Mouse (Mus musculus): Measurements from ENCODE around the gene Dusp3.
"Not testable (repeated sequence)": the region's sequence is repeated elsewhere in the genome, so short reads cannot be mapped to it uniquely, and the experiment has no call there.

Gene Dusp3

DNA sequence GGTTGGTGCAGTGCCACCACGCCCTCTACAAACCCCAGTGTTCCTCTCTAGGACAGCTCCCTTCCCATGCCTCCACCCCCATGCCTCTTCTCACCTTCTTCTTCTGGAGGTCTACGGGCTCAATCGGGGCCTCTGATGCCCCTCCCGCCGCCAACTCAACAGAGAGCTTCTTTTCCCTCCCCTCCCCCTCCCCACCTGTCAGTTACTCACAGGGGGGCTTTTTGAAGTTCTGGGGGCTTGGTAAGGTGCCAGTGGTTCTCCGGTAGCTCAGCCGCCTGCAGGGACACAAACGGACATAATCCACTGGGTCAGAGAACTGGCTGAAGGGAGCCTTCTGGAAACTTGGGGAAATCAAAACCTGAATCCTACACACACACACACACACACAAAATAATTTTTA lies 24.7 kb upstream of the Dusp3 start:
- no peak for DNase-seq (ENCODE audit: low spot score)

GRCm38 (mm10) chr11:102010140-102010539 lies 23.3 kb upstream of the Dusp3 start:
- DNase-seq (ENCODE audit: low spot score) = no peak

DNA sequence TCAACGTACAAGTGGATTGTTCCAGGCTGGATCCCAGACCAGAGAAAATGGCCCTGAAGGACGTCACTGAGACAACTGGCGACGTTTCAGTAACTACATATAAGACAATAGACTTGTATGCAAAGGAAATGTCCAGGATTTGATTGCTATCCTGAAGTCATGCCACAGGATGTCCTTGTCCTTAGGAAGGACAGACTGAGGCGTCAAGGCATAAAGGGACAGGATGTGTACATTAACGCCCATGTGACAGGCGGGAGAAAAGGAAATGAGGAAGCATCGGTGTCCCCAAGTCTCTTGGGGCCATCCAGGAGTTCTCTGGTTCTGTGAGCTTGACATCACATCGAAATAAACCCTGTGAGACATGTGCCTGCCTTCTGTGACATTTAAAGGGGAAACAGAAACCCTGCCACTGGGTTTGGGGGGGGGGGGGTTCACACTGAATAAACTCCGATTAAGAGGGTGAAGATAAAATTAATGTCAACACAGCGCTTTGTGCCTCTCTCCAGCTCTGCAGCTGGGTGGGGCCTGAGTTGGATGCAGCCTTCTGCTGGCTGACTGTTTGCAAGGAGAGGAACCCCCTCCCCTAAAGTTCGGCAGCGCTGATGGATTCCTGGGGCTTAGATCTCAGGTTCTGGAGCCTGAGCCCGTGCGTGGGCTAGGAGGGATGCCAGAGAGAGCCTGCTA lies 22.3 kb upstream of the Dusp3 start:
- DNase-seq (ENCODE audit: low spot score) = no peak

DNA sequence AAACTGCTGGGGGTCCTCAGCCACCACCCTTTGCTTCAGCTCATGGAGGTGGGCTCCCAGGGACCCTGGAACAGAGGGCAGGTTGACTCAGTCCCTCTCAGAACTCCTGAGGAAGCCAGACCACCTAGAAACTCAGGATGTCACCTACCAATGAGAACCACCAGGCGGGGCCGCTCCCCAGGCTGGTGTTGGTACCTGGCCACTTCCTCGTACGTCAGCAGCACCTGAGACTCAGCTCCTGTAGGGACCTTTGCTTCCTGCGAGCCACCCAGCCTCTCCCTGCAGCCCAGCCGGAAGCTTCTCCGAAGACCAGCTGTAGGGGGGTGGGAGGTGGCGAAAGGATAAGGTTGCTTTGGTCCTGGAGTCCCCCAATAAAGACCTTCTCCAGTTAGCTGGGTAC lies 21.6 kb upstream of the Dusp3 start:
- DNase-seq (ENCODE audit: low spot score) = no peak

GRCm38 (mm10) chr11:102006688-102007087 lies 19.9 kb upstream of the Dusp3 start:
- DNase-seq (ENCODE audit: low spot score) = no peak

GRCm38 (mm10) chr11:102006271-102006670 lies 19.5 kb upstream of the Dusp3 start:
- no peak for DNase-seq (ENCODE audit: low spot score)

DNA sequence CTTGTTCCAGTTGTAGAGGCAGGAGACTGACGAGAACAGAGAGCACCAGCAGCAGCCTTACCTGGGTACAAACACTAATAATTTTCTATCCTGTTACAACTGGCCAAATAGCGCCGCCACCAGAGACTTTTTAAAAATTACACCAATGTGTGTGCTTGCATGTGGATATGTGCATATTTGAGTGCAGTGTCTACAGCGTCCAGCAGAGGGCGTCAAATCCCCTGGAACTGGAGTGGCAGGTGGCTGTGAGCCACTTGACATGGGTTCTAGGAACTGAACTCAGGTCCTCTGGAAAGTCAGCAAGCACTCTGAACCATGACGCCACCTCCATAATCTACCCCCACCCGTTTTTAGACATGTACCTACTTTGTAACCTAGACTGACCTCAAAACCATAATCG lies 17.4 kb upstream of the Dusp3 start:
- DNase-seq (ENCODE audit: low spot score) = no peak

DNA sequence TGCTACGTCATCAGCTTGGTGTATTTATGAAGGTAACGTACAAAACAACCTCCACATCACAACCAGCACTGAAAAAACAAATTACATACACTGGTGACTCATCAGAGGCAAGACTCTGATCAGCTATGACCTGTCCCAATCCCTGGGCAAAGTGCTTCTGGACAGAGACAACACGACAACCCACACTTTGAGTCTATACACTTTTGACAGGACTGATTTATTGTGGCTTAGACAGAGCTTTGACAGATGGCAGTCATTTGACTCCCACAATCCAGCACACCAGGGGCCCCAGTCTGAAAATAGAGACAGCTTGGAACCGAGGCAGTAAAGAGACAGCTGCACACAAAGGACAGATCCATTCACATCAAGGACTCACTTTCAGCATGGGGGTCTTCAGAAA lies 12.7 kb upstream of the Dusp3 start:
- DNase-seq (ENCODE audit: low spot score) = no peak

DNA sequence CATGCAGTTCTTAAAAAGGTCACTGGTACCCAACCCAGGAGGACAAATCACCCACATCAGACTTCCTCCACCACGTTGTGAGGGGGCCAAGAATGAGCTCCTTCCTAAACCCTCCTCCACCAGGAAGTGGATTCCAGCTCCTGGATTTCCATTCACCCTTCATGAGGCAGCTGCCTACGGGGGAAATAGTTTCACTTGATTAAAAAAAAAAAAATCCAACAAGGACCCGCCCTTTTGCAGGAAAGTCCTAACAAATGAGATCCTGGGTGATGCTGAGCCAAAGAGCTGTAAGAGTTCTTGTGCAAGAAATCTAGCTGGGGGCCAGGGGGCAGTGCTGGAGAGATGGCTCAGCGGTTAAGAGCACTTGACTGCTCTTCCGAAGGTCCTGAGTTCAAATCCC lies 11.4 kb upstream of the Dusp3 start:
- DNase-seq (ENCODE audit: low spot score) = no peak

- DNase-seq (ENCODE audit: low spot score) = no peak
Measured at GRCm38 (mm10) chr11:101995938-101996337, 9.1 kb upstream of the Dusp3 start.

DNA sequence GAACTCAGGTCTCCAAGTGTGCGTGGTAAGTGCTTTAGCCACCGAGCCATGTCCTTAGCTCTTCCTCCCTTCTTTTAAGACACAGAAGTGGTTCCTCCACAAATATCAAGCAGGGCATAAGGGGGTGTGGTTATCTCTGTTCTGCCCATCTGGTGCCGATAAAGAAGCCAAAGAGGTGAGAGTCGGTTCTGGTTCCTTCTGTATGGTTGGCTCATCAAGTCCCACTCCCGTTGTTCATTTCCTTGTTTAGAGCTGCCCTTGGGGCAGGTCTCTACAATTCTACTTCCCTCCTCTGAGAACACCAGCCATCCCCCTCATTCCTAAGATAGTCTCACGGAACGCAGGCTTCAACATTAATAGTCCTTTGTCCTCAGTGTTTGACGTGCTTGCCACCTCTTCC lies 7.3 kb upstream of the Dusp3 start:
- peak; percentile 10 for DNase-seq (ENCODE audit: low spot score)

- DNase-seq (ENCODE audit: low spot score) = no peak
Measured at GRCm38 (mm10) chr11:101992411-101992810, 5.6 kb upstream of the Dusp3 start.

GRCm38 (mm10) chr11:101991813-101992212 lies 5.0 kb upstream of the Dusp3 start:
- DNase-seq (ENCODE audit: low spot score) = no peak

- no peak for DNase-seq (ENCODE audit: low spot score)
Measured at GRCm38 (mm10) chr11:101990244-101990643, 3.4 kb upstream of the Dusp3 start.

GRCm38 (mm10) chr11:101985990-101986389 lies 823 bp downstream of the Dusp3 start:
- peak; percentile 48 for DNase-seq (ENCODE audit: low spot score)

- DNase-seq (ENCODE audit: low spot score) = not testable (repeated sequence)
Measured at GRCm38 (mm10) chr11:101985450-101985849, 1.4 kb downstream of the Dusp3 start.

- DNase-seq (ENCODE audit: low spot score) = peak; percentile 44
Measured at GRCm38 (mm10) chr11:101984054-101985025, 2.5 kb downstream of the Dusp3 start, which contains the start of gene Cfap97d1. TSS of gene Cfap97d1 (plus strand) at chr11:101984279.

DNA sequence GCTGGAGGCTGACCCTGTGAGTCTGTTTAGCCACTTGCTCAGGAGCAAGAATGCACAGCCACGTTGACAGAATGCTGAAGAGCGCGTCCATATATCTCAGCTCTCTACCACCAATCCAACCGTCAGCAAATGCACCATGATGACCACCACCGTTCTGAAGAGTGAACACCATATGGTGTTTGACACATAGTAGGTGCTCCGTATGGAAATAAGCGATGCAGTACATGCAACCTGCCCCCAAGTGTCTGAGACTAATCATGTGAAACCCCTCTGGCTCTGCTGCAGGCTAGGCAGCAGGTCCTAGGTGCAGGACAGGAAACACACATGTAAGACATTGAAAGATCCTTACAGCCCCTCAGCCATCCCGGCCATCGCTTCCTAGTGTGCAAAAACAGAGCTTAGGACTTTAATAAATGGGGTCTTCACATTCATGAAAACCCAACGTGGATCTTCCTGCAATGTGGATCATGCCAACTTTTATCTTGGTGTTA lies 3.3 kb downstream of the Dusp3 start:
- no peak for DNase-seq (ENCODE audit: low spot score)

DNA sequence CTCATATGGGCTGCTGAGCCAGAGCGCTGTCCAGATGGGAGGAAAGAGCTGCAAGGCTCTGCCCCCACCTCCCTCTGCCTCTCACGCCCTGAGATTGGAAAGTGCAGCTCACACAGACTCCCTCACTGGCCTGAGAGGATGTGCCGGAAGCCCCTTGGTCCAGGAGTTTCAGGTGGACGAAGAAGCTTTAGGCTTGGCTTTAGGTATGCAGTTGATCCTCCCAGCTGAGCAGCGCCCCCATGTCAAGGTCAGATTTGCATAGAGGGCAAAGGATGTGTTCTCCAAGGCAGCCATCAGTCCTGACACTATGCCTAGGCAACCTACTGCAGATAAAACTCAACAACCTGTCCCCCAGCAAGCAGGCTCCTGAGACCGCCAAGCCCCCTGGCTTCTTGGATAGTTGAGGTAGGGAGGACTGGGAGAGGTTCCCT lies 3.8 kb downstream of the Dusp3 start:
- DNase-seq (ENCODE audit: low spot score) = no peak

GRCm38 (mm10) chr11:101981850-101982249 lies 5.0 kb downstream of the Dusp3 start:
- DNase-seq (ENCODE audit: low spot score) = no peak

DNA sequence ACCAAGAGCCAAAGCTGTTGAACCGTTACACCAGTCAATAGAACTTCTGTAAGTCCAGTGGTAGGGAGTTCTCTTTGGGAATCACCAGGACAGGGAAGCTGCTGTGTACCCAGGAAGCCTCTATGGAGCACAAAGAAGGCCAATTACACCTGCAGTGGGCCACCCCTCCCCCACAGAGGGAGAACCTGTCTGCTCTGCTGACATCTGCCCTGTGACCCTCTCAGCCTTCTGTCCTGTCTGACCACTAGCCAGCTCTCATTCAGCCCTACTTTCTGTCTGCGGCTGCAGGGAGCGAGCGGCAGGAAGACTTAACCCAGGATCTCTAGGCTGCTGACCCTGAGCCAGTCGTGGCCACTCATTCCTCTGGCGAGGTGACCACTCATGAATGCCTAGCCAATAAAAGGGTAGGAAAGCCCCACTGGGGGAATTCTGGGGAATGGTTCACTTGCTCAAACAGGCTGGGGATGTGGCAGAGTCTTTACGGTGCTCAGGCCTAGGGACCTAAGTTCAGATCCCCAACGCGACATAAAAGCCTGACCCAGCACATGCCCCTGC lies 6.1 kb downstream of the Dusp3 start:
- DNase-seq (ENCODE audit: low spot score) = no peak

- DNase-seq (ENCODE audit: low spot score) = no peak
Measured at GRCm38 (mm10) chr11:101979140-101979539, 7.7 kb downstream of the Dusp3 start.

DNA sequence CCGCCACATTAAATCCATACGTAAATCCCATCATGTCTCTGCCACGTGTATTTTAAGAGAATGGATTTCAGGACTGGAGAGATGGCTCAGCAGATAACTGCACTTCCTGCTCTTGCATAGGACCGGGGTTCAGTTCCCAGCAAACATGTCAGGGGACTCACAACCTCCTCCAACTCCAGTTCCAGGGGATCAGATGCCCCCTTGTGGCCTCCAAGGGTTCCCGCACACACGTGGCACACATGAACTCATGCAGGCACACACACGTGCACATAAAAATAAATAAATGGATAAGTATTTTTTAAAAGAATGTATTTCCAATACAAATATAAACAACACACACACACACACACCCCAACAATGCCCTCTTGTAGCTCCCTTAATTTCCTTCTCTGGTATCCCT lies 9.9 kb downstream of the Dusp3 start:
- no peak for DNase-seq (ENCODE audit: low spot score)

All from spleen, adult 12 weeks (tissue).